Mouse (Mus musculus): Measurements from ENCODE around the gene Wdr47.
"Not testable (repeated sequence)": the region's sequence is repeated elsewhere in the genome, so short reads cannot be mapped to it uniquely, and the experiment has no call there.

Gene Wdr47

DNA sequence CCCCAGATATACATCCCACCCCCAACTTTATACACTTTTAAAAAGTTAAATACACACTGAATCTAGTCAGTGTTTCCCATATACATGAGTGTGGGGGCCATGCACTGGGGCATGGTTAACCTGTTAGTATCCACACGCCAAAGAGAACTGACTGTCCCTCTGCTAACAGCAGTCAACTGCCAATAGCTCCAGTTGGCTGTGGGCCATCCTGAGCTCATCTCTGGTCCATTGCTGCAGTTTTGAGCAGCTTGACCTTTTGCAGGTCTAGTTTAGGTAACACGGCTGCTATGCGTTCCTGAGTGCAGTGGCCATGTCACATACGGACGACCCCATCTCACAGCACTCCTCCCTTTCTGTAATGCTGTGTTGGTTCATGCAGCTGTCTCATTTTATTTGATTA, 43.7 kb downstream of the Wdr47 start:
- no peak for DNase-seq (ENCODE audit: low spot score in 2 of 2)

DNA sequence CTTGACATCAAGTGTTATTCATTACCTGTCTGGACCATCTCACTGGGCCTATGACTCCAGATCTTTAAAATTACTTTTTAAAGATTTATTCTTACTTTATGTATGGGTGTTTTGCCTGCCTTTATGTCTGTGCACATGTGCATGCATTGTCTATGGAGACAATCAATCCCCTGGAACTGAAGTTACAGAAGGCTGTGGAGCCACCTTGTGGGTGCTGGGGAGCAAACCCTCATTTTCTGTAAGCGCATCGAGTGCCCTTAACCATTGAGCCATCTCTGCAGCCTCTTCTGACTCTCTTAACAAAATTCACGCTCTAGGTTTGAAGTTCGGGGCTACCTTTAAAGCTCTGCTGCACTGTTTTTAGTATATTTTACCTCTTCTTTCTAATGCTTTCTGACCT, 48.3 kb downstream of the Wdr47 start:
- no peak for DNase-seq (ENCODE audit: low spot score in 2 of 2)

DNA sequence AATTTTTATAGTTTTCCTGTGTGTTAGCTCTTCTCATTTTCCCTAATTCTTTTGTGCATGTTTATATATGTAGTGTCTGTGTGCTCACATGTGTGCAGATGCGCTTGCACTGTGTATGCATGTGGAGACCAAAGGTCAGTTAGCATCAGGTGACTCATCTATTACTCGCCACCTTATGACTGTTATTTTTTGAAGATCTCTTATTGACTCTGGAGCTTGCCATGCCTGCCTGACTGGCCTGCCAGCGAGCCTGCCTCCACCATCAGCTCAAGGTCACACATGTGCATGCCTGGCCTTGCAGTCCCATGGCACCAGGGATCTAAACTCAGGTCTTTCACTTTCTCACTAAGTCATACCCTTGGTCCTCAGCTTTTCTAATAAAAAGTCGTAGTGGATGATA, 49.9 kb downstream of the Wdr47 start:
- DNase-seq (ENCODE audit: low spot score in 2 of 2): no peak

DNA sequence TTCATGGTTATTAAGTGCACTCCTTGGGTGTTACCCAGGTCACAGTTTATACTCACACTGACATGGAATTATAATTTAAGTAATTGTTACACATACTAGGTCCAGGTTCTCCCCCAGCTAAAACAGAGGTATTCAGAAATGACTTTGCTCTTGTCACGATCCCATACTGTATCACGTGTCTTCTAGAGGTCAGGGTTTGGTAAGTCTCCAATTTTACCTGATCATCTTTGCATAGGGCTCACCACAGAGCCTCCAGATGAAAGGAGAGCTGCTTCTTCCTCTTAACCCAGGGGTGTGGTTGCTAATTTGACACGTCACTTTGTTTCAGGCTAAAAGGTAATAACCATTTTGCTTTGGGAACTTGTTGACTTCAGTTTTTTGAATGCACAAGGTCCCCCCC, 53.8 kb downstream of the Wdr47 start:
- no peak for DNase-seq (ENCODE audit: low spot score in 2 of 2)

DNA sequence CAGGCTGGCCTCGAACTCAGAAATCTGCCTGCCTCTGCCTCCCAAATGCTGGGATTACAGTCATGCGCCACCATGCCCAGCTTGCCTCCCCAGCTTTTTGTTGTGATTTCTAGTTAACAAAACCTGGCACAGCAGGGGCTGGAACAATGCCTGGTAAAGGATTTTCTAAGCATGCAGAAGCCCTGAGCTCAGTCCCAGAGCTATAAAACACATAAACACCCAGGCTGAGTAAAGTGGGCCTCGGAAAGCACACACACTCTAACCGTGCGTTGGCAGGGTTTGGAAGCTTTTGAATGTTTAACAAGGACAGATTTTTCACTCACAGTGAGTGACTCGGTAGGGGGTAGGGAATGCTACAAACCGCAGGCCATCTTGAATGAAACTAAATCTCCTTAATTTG, 55.0 kb downstream of the Wdr47 start:
- no peak for DNase-seq (ENCODE audit: low spot score in 2 of 2)

DNA sequence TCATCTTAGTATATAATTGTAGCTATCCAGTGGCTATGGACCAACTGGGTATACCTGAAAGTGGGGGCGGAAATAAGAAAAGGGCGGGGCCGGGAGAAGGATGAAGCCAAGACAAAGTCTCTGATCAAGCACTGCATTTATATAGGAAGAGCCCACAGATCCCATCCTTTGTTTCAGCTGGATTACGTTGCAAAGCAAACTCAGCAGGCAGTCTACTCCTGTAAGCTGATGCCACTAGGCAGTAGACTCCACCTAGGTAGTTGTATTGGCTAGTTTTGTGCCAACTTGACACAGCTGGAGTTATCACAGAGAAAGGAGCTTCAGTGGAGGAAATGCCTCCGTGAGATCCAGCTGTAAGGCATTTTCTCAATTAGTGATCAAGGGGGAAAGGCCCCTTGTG, 56.6 kb downstream of the Wdr47 start:
- DNase-seq (ENCODE audit: low spot score in 2 of 2): not testable (repeated sequence)

DNA sequence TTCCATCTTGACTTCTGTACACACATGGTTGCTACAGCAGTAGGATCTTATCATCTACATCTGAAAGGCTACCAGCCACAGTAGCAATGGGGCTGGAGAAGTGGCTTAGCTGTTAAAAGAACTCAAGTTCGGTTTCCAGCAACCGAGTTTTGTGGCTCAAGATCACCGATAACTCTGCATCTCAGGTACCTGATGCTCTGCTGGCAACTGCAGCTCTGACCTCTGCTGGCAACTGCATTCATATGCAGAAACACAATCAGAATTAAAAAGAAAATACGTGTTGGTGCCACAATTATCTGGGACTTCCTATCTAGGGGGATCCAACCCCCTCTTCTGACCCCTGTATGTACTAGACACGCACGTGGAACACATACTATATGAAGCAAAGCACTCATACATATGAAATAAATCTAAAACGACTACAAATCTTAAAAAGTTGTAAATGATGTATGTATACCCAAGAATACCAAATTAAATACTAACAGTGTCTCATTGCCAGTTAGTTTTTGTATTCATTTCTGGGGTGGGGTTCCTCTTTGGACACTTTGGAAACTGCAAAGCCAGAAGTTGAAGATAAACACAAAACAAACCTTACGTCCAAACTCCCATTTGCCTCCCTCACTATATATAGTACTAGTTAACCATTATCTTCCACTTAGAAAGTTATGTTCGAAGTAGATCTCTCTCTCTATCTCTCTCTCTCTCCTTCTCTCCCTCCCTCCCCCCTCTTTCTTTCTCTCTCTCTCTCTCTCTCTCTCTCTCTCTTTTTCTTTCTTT, 62.0 kb downstream of the Wdr47 start:
- DNase-seq (ENCODE audit: low spot score in 2 of 2): no peak

DNA sequence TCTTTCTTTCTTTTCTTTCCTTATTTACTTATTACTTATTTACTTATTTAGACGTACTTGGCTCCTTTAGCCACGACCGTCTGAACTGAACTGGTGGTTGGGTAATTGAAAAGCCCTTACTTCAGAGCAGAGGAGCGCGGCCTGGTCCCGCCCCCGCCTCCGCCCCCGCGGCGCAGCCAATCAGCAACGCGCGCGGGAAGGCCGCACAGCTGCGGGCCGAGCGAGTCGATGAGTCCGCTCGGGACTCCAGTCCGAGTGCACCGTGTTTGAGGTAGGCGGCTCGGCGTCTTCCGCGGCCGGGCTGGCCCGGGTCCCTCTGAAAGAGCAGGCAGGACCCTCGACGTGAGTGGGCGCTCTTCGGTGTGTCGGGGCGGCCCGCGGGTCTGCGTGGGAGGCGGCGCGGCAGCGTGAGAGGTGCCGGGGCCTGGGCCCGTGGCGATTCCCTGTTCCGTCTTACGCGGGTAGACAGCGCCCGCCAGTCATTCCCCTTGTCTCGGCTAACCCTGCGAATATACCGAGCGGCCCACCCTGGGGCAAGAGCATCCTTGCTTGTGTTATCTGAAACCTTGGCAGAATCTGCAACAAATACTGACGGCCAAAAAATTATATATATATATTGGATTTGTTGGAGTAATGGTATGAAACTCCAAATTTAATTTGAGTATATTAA, 62.8 kb downstream of the Wdr47 start, which contains the start of gene Clcc1:
TSS of gene Clcc1 (plus strand) at position 204 of the 670 bp plus-strand sequence.
- DNase-seq (ENCODE audit: low spot score in 2 of 2): peak; percentile 89 to 94

DNA sequence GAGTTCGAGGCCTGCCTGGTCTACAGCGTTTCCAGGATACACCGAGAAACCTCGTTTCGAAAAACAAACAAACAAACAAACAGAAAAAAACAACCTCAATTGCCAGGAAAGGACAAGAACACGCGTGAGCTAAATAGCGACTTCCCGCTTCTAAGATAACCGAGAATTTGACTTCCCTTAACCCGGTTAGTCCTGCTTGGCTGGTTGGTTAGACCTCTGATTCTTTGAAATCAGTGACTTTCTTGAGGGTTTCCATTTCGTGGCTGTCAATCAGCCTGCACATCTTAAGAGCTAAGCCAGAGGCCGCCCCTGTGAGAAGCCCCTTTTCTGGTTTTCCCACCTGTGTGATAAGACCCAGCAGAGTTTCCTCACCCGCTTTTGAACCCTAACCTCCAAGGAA, 63.5 kb downstream of the Wdr47 start:
- DNase-seq (ENCODE audit: low spot score in 2 of 2): no peak

DNA sequence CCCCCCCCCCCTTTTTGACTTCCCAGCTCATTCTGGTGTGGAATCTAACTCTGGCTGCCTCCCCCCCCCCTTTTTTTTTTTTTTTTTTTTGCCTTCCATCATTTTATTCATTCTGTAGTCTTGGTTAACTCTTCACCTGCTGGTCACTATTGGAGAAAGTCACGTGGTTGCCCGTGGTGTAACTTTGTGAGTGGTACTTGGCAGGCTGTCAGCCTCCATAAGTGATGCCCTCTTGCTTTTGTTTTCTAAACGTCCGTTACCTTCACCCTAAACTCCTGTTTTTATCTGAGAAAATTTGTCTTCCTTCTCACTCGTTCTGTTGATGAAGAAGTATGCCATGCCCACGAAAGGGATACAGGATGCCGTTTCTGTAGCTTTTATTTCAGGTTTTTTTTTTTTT, 64.4 kb downstream of the Wdr47 start:
- DNase-seq (ENCODE audit: low spot score in 2 of 2): no peak

DNA sequence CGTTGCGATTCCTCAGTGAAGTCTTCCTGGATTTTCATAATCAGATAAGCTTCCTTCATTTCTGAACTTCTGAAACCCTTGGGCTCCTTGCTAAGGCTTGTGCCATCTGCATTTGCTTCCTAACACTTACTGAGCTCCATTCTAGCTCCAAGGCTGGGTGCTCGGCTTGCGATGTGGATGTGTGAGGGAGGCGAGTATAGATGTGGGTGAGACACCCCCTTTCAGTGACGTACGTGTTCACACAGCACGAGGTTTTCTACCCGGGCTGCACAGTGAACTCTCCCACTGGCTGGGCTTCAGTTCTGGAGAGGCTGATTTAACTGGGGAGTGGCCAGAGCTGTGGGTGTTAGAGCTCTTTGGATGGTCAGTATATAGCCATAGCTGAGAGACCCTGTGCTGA, 67.5 kb downstream of the Wdr47 start:
- DNase-seq (ENCODE audit: low spot score in 2 of 2): no peak

DNA sequence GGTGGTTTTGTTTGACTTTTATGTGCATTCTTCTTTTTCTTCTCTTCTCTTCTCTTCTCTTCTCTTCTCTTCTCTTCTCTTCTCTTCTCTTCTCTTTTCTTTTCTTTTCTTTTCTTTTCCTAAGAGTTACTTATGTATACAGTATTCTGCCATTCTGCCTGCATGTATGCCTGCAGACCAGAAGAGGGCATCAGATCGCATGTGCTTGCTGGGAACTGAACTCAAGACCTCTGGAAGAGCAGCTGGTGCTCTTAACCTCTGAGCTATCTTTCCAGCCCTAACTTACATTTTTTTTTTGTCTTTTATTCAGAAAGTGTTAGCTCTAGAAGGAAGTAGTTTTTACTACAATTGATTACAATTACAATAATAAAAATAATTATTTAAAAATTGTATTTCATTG, 69.9 kb downstream of the Wdr47 start:
- no peak for DNase-seq (ENCODE audit: low spot score in 2 of 2)

DNA sequence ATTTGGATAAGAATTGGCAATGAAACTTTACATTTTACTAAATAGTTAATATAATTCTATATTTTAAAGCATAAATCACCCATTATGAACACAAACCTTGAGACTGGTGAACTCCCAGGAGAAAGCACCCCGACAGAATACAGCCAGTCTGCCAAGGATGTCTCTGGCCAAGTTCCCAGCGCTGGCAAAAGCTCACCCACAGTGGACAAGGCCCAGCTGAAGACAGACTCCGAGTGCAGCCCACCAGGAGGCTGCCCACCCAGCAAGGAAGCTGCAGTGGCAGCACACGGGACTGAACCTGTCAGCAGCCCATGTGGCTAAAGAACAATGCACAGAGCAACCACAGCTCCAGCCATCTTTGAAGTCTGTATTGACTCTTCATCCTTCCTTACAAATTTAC, 85.5 kb downstream of the Wdr47 start:
- DNase-seq (ENCODE audit: low spot score in 2 of 2): no peak

DNA sequence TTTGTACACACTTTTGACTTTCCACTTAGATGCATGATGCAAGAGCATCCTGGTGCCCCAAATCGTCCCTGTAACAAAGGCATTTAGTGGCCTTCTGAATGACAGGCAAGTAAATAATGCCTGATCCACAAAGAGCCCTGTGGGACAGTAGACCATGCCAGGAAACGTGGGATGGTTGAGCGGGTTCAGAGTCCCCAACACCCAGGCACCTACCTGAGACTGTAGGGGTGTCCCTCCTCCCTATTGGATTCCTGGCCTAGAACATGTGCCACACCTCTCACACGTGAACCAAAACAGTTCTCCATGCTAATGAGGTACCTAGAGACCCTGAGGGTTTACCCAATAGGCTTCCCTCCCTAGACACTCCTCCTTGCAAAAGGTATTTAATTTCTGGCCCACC, 89.9 kb downstream of the Wdr47 start:
- DNase-seq (ENCODE audit: low spot score in 2 of 2): no peak

DNA sequence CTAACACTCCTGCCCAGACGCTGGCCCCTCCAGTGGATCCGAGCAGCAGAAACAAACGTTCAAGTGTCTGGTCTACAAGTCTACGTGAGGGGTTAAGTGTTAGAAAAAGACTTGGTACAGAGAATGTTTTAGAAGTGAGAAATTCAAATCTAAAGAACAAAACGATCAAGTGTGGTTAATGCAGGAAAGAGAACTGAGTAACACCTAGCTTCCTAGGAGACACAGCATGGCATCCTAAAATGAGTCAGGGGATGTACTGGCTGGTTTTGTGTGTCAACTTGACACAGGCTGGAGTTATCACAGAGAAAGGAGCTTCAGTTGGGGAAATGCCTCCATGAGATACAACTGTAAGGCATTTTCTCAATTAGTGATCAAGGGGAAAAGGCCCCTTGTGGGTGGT, 92.5 kb downstream of the Wdr47 start:
- not testable (repeated sequence) for DNase-seq (ENCODE audit: low spot score in 2 of 2)

DNA sequence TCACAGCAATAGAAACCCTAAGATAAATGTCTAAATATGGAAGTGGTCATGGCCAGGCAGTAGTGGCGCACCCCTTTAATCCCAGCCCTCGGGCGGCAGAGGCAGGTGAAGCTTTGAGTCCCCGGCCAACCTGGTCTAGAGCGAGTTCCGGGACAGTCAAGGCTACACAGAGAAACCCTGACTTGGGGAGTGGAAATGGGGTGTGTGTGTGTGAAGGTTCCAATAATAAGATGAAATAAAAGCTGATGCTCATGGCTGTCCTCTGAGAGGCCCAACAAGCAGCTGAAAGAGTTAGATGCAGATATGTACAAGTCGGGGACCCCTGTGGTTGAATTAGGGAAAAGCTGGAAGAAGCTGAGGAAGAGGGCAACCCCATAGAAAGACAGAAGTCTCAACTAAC, 94.6 kb downstream of the Wdr47 start:
- DNase-seq (ENCODE audit: low spot score in 2 of 2): no peak

DNA sequence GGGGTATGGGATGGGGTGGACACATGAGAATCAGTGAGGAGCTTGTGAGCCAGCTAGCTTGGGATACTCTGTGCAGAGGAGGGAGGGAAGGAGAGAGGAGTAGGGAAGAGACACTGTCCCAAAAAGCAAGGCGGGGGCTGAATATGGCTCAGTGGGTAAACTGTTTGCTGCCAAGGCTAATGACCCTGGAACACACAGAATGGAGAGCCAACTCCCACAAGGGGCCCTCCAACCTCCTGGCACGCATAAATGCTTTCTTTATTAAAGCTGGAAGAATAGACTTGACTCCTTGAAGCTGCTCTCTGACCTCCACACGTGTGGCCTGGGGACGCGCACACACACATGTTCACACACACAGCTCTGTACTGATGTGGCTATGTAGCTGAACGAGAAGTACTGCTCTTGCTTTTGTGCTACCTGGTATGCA, 97.9 kb downstream of the Wdr47 start:
- no peak for DNase-seq (ENCODE audit: low spot score in 2 of 2)

DNA sequence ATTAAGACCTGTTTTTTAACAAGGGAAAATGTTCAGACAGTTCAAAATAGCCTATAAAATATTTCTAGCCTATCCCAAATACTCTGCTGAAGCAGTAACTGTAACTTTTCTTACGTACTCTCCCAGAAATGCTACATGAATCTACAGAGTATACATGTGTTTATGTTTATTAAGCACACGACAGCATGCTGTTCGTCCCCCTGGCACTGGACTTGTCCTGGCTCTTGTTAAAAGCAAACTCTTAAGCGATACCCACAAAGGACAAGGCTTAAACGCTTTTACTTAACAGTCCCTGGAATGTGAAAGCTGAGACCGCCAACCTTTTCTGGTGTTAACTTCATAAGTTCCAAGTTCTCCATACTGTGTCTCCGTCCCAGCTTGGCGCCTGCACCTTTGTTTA, 98.4 kb downstream of the Wdr47 start:
- no peak for DNase-seq (ENCODE audit: low spot score in 2 of 2)

DNA sequence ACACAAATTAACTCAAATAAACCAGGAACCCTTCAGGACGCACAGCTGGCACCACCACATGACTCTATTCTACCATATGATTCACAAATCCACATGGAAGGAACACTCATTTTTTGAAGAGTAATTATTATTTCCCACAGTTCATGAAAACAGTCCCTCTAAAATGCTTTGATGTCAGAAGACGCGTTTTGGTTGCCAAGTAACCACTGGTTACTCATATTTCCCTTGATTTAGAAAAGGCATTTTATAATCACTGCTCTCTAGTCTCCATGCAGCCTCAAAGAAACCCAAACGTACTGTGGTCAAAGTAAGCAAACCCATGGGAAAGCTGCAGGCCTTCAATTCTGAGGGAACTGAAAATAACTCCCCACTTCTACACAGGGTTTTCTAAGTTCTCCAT, 98.9 kb downstream of the Wdr47 start:
- no peak for DNase-seq (ENCODE audit: low spot score in 2 of 2)

DNA sequence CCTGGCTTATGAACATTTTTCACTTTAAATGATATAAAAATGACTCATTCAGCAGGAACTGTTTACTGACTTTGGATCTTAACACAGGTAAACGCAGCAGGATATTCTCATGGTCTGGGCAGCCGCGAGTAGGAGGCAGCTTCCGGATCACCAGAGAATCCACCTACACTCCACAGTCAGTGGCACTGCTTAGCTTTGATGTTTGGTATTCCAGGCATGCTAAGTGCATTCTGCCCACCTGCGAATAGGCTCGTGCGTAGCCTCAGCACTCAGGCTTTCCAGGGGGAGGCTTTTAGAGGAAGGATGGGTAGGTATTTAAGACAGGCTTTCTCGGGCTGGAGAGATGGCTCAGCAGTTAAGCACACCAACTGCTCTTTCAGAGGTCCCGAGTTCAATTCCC, 103.2 kb downstream of the Wdr47 start:
- no peak for DNase-seq (ENCODE audit: low spot score in 2 of 2)

Measured in frontal cortex, postnatal 14 days (tissue).